Mouse (Mus musculus) lung, postnatal 36 days (tissue): ENCODE results near the gene Akap9.
"Not testable (repeated sequence)": the region's sequence is repeated elsewhere in the genome, so short reads cannot be mapped to it uniquely, and the experiment has no call there.

Experiments used
- DNase-seq: peaks from one replicate; pipeline ENCODE4 v3.0.0; 2022; ENCODE audit warnings: mixed read lengths

Gene Akap9

GRCm38 (mm10) chr5:3970936-3971335, 43.1 kb downstream of the Akap9 start:
- no peak for DNase-seq

DNA sequence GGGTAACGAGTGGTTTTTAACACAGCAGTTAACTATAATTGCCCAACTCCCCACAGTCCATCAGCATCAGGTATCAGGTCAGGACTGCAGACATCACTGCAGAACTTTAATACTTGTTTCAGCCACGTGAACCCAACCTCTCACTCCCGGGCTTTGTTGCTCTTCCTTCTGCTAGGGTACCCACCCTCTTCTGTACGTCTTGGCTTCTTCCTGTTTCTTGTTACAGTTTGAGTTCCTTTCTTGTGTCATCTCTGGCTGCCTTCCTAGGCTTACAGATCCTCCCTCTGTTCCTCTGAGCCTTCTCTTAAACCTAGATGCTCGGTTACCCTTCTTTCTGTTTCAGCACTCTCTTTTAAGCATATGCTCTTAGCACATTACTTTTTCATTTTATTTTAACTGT, 45.9 kb downstream of the Akap9 start:
- DNase-seq, result no peak

GRCm38 (mm10) chr5:3974896-3975295, 47.0 kb downstream of the Akap9 start:
- DNase-seq, result no peak

DNA sequence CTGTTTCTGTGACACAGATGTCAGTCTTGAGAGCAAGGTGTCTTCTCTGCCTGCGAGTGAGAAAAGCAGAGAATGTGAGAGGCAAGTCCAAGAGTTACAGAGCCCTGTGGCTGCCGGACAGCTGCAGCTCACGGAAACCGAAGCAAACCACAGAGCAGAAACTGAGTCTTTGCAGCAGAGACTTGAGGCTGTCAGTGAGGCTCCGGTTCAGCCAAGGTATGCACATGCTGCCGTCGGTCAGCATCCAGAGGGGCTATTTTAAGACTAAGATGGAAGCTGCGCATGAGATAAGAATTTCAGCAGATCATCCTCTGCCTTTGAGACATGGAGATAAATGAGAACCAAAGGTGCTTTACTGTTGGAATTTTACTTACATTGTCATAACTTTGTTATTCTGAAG, 48.3 kb downstream of the Akap9 start:
- DNase-seq, result no peak

GRCm38 (mm10) chr5:3977904-3978303, 50.0 kb downstream of the Akap9 start:
- no peak for DNase-seq

GRCm38 (mm10) chr5:3989608-3990007, 61.8 kb downstream of the Akap9 start:
- no peak for DNase-seq

DNA sequence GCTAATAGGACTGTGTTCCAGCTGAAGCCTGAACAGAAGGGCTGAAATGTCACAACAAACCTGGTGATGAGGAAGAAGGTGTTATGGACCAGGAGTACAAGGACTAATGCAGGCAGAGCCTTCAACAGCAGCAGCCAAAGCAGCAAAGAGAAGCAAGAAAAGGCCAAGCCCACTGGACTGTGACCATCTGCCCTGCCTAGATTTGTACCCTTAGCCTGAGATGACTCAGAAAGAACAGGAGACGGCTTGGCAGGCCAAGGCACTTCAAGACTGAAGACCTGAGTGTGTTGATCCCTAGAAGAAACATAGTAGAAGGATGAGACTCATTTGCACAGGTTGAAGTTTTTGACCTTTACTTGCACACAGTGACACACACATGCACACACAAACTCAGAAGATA, 62.6 kb downstream of the Akap9 start:
- no peak for DNase-seq

DNA sequence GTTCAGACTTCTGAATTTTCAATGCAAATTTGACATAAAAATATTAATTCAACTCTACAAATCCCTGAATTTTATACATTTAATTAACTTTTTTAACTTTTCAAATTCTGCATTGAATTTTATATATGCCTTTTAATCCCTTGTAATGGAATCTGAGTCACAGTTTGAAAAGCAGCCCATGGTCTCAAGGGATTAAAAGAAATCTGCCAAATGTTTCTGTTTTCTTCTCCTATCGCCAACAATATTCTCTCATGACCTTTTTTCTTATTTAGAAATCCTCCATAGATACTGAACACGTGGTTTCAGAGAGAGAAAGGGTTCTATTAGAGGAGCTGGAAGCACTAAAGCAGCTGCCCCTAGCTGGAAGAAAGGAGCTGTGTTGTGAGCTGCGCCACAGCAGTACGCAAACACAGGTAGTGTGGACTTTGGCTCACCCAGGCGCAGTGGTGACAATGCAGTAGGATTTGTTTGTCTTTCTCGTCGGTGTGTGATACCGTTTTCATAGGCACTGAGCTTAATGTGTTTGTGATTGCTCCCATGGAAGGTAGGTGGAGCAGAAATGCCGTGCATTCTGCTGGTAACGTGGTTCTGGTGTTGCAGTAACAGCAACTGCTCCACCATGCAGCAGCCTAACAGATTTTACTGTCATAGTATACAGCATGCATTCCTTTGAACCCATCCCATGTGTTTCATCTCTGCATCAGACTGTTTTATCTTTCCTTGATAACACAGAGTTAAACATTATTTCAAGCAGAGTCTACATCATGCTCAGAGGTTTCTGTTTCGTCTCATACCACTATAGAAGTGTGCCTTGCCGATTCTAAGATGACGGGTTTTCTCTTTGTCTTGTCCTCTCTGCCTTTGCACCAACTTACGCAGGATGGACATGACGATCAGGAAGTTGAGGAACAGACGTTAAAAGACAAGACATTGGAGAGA, 76.9 kb downstream of the Akap9 start:
- peak; percentile 5 for DNase-seq

GRCm38 (mm10) chr5:4006606-4007005, 78.8 kb downstream of the Akap9 start:
- DNase-seq, result no peak

GRCm38 (mm10) chr5:4008266-4008665, 80.4 kb downstream of the Akap9 start:
- no peak for DNase-seq

DNA sequence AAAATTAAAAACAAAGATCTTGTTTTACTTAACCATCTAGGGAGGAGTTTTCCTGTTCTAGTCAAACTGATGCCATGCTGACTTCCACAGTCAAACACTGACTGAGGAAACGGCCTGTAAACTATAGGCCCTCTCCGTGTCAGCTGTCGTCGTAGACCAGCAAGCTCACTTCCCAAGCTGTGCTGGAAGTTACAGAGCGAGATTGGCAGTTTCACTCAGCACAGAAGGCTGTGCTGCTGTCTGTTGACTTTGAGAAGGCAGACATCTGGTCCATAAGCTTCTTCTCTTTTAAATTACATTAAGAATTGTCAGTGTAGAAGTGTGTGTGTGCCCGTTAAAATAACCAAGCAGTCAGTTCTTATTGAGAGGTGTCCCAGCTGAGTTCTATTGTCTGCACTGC, 81.7 kb downstream of the Akap9 start:
- DNase-seq, result no peak

GRCm38 (mm10) chr5:4017646-4018045, 89.8 kb downstream of the Akap9 start:
- not testable (repeated sequence) for DNase-seq

GRCm38 (mm10) chr5:4019377-4019776, 91.5 kb downstream of the Akap9 start:
- DNase-seq, result no peak

GRCm38 (mm10) chr5:4020018-4020417, 92.2 kb downstream of the Akap9 start:
- no peak for DNase-seq

- peak; percentile 5 for DNase-seq
Observed at GRCm38 (mm10) chr5:4023186-4023585, 95.3 kb downstream of the Akap9 start.

DNA sequence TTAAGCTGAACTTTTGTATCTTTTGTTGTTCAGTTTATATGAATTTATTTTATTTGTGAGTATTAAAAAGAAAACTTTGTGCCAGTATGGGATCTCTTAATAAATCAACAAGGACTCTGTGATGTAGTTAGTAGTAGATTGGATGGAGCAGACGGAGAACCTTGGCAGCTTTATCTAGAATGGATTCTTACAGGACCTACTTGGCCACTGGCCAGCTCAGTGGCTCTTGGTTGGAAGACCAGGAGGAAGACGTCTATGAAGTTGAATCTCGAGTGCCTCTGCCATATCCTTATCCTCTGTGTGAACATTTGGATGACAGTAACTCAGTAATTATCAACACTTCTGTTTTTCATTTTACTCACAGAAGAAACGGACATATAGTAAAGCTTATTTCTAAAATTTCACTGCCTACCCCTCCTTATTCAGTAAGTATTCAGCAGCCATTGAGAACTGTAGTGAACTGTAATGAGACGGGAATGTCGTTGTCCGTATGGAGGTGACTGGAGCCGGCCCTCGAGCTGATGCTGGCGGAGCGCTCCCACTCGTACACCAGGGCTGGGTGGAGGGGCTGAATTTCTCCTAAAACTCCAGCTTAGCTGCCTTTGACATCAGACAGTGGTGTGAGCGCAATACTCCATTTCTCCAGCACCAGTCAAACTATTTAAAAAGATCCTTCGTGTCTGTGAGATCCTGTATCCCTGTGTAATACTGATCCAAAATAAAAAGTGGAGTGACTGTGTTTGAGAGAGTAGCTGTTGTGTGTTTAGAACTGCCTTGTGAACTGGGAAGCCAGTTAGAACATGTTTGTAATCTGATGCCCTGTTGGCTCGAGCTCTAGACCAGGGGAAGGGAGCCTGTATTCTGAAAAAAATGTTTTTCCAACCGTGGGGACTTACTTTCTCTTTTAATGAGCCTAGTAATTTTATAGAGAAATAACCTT, 96.2 kb downstream of the Akap9 start:
- peak; percentile 30 for DNase-seq

- DNase-seq, result no peak
Observed at GRCm38 (mm10) chr5:4024727-4025126, 96.9 kb downstream of the Akap9 start.

DNA sequence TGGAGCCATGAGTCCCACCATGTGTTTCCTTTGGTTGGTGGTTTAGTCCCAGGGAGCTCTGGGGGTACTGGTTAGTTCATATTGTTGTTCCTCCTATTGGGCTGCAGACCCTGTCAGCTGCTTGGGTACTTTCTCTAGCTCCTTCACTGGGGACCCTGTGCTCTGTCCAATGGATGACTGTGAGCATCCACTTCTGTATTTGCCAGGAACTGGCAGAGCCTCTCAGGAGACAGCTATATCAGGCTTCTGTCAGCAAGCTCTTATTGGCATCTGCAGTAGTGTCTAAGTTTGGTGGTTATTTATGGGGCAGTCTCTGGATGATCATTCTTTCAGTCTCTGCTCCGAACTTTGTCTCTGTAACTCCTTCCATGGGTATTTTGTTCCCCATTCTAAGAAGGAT, 98.5 kb downstream of the Akap9 start:
- DNase-seq, result not testable (repeated sequence)

DNA sequence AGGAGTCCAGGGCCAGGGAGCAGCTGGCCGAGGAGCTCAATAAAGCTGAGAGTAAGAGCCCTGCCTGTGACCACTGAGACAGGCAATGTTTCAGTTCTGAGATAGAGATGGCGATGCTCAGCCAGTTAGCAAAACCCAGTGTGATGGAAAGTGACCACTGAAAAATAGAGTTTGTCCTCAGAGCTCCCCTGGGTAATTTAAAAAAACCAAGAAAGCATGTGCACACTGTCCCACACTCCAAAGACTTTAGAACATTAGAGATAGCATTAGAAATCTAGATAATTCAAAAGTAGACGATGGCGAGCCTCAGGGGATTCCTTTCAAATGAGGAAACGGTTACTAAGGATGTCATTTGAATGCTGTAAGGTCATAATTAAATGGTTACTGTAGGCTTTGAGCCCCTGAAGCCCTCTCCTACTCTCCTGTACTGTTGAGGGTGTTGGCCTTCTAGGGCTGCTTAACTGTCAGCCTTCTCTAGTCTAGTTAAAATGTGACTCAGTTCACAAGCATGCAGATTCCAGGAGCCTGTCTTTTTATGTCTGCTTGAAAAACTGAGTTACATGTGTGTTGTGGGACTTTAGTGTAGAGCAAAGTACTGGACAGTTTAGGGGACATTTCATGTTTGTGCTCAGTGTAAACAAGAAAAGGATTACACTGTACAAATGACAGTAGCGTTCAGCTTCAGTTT, 100.8 kb downstream of the Akap9 start:
- no peak for DNase-seq

DNA sequence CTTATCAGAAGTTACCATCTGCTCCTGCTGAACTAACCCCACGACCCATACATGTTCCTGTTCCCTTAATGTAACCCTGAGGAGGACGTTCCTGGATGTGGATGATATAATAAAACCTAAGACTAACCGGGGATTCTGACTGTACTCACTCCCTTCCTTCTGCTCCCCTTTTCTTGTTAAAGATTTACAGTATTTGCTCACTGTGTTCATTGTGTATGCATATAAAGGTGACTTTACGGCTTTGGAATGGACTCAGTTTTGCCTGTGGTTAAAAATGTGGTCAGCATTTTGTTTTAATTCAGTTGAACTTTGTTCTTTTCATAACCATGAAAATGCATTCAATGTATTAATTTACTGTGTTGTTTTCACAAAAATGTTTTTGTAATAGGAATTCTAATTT, 104.0 kb downstream of the Akap9 start:
- DNase-seq, result no peak

GRCm38 (mm10) chr5:4036686-4037085, 108.8 kb downstream of the Akap9 start:
- no peak for DNase-seq

DNA sequence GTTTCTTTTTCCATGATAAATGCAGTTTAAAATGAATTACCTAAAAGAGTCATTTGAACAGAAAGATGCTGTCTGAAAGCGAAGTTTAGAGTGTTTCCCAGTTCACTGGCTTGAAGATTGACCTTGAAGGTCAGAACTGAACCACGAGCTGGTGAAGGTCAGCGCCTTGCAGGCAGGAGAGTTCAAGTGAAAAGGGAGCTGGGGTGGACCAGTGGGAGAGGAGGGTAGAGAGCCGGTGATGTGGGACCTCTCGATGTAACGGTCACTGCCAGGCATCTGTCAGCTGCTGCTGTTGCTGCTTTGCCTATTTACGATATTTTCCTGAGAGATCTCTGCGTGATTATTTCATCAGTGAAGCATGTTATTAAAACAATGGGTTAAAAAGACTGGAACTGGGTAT, 111.5 kb downstream of the Akap9 start:
- DNase-seq, result no peak

DNA sequence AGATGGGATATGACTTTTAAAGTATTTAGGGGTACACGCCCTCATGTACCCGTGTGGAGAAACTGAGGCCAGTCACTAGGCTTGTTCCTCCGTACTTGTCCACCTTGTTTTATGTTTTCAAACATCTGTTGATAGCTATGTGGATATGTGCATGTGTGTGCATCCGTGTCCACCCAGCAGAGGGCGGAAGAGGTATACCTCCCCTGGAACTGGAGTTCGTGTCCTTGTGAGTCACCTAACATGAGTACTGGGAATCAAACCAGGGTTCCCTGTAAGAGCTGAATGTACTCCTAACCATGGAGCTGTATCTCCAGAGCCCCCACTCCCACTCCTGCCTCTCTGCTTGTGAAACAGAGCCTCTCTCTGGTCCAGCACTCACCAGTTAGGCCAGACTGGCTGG, 112.5 kb downstream of the Akap9 start:
- DNase-seq, result peak; percentile 10
